Mouse (Mus musculus) stomach, embryonic 14.5 days (tissue): Measurements from ENCODE around the gene Gimap3. TPM values are rescaled to one million over a fixed set of nuclear protein-coding genes. Genes with fewer than 3 reads are reported as not detected.

ENCODE experiments used
- ATAC-seq: fragments of 200-750 bp; cut with Nextera tagmentation; 2 replicates; pipeline ENCODE4 v1.8.0; 2017; ENCODE audit warnings: low read depth, moderate TSS enrichment; ENCODE audit not compliant: insufficient number of reproducible peaks, insufficient read depth, low FRiP score
- H3K27ac ChIP-seq: fragments of 300-500 bp; sonication (generic); 2 replicates; pipeline ENCODE4 v1.5.1; 2014; ENCODE audit warnings: mild to moderate bottlenecking, low read length, moderate library complexity, mixed read lengths
- H3K27me3 ChIP-seq: fragments of 300-500 bp; sonication (generic); 2 replicates; pipeline ENCODE4 v1.6.1; 2014; ENCODE audit warnings: low read length, control low read depth, mixed read lengths; ENCODE audit not compliant: control insufficient read depth, insufficient read depth
- H3K36me3 ChIP-seq: fragments of 300-500 bp; sonication (generic); 2 replicates; pipeline ENCODE4 v1.6.1; 2014; ENCODE audit warnings: mild to moderate bottlenecking, control low read depth, low read length, moderate library complexity, mixed read lengths; ENCODE audit not compliant: control insufficient read depth, insufficient read depth
- H3K4me1 ChIP-seq: fragments of 300-500 bp; sonication (generic); 2 replicates; pipeline ENCODE4 v1.6.1; 2014; ENCODE audit warnings: low read length, control low read depth, mixed read lengths; ENCODE audit not compliant: control insufficient read depth, insufficient read depth
- H3K4me2 ChIP-seq: fragments of 300-500 bp; sonication (generic); replicated peaks from 2 replicates; pipeline ENCODE4 v1.6.1; 2014; ENCODE audit warnings: low read depth, low read length, control low read depth
- H3K4me3 ChIP-seq: fragments of 300-500 bp; sonication (generic); 2 replicates; pipeline ENCODE4 v1.5.1; 2014; ENCODE audit warnings: low read depth, low read length, control low read depth
- H3K9ac ChIP-seq: fragments of 300-500 bp; sonication (generic); replicated peaks from 2 replicates; pipeline ENCODE4 v1.6.1; 2014; ENCODE audit warnings: low read depth, mild to moderate bottlenecking, control low read depth, low read length, moderate library complexity, mixed read lengths
- H3K9me3 ChIP-seq: fragments of 300-500 bp; sonication (generic); 2 replicates; pipeline ENCODE4 v1.6.1; 2016; ENCODE audit warnings: low read depth, low read length, control low read depth; ENCODE audit not compliant: control insufficient read depth
- WGBS: fragments of 180-500 bp; shearing (Covaris S2); extraction: QIAGEN DNeasy Blood & Tissue Kit; methylation state at CpG from one replicate; pipeline ENCODE4 v1.1.7; 2014; 5-methylcytosine and 5-hydroxymethylcytosine counted together
- polyA plus RNA-seq: library from polyadenylated mRNA; unstranded; fragments of >200 nt; fragmentation: Nextera tagmentation; extraction: Ambion mirVana; gene quantifications from 2 replicates; pipeline ENCODE4 v1.2.1, GENCODE M21; 2014

Gimap3 gene
- polyA plus RNA-seq, 1 experiment from 2014 or later, result not detected

DNA sequence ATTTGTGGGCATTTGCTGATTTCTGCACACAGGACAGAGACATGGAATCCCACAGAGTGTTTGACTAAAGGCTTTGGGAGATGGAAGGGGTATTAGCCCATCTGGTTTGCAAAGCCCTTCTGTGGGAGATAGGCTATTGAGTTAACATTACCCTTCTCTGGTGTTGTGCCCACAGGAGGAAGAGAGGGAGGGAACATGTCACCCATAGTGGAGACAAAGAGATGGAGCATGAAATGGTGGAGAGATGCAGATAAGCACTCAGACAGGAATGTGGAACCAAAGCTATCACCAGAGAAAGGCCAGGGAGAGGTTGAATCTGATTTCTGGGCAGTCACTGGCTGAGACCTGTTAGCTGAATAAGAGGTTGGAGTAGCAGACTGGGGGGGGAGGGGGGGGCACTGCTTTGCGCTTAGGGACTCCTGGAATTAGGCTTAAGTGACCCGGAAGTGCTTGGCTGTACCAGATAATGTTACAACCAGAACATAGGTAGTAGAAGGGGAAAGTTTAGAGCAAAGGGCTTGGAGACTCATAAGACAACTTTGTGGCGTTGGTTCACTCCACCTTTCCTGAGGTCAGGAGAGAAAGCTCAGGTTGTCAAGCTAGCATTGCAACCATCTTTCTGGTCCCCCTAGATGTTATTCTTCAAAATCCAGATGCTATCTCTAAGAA lies 30.0 kb downstream of the Gimap3 start:
- H3K4me2 ChIP-seq, result peak overlapping the region; percentile 22
- ATAC-seq, result no peak
- H3K27ac ChIP-seq, result peak overlapping the region; percentile 61
- 61% methylated on average over 3 of the region's 3 CpGs for whole genome bisulfite sequencing
- no peak overlapping the region for H3K4me3 ChIP-seq
- no peaks in the 10 kb centered on the region for H3K9me3 ChIP-seq
- peaks cover 17% of the 10 kb centered on the region for H3K4me1 ChIP-seq
- H3K9ac ChIP-seq, result no peak overlapping the region
- H3K27me3 ChIP-seq, result peaks cover 9% of the 10 kb centered on the region; the same call in 1 of the 2 replicates
- no peaks in the 10 kb centered on the region for H3K36me3 ChIP-seq

DNA sequence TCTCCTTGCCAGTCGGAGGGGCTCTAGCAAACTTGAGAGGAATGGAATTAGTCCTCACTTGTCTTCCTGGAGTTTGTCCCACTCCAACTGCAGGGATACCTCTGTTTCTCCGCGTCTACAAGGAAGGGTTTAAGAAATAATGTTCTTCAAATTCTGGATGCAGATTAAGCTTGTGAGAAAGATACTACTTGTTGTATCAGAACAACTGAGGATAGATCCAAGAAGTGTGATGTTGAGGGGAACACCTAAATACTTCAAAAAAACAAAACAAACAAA lies 30.9 kb downstream of the Gimap3 start:
- no peak overlapping the region for H3K9ac ChIP-seq
- H3K4me2 ChIP-seq, result no peak overlapping the region
- WGBS, result 89% methylated on average over 3 of the region's 3 CpGs
- H3K4me3 ChIP-seq, result no peak overlapping the region; the same call in 1 of the 2 replicates
- H3K27ac ChIP-seq, result no peak overlapping the region
- peaks cover 17% of the 10 kb centered on the region for H3K4me1 ChIP-seq
- H3K27me3 ChIP-seq, result peaks cover 9% of the 10 kb centered on the region; the same call in 1 of the 2 replicates
- no peak for ATAC-seq
- no peaks in the 10 kb centered on the region for H3K9me3 ChIP-seq
- H3K36me3 ChIP-seq, result no peaks in the 10 kb centered on the region

DNA sequence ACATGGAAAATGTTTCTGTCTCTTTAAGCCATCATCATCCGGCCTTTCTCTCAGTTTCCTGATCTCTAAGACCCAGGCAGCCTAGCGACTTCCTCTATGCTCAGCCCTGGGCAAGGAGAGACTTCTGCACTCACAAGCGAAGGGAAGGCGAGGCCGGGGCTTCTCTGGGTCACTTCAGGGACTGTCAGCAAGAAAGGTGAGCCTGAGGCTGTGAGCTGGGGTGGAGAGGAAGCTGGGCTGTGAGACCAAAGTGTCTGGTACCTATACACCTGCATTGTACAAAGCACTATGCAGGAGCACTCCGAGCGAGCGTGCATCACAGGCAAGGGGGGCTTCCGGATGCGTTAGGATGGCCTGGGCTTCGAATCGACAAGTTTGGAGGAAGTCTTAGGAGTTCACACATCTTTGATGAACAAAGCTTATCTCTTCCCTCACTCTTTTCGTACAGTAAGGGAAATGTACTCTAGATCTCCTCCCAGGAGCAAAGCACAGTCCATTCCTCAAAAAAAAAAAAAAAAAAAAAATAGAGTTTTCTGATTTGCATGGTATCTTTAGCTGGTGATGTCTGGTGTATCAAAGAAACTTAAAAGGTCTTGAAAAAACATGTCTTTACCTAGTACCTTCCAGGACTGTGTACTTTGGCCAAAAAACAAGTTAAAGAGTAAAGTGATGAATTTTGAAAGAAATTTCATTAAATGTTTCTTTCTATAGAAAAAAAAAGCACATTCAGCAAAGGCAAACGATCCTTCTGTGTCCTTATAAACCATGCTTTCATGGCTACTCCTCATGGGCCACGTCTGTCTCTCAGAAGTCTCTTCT lies 31.5 kb downstream of the Gimap3 start, which contains the start of gene Gimap1:
Gene Gimap1 (plus strand): TSS at position 94 of the 819 bp plus-strand sequence.
- Histone ChIP-seq H3K27ac (0 out of 2 replicates have a peak within 1 kb of the TSS, but pooled peaks have one; percentile 36), H3K36me3 (no peaks in the 10 kb centered on the region), H3K4me1 (peaks cover 17% of the 10 kb centered on the region), H3K27me3 (peaks cover 9% of the 10 kb centered on the region; the same call in 1 of the 2 replicates), H3K9ac (no peak within 1 kb of the TSS), H3K4me2 (0 out of 2 replicates have a peak within 1 kb of the TSS, but pooled peaks have one; percentile 14), H3K9me3 (no peaks in the 10 kb centered on the region), H3K4me3 (no peak within 1 kb of the TSS; the same call in 1 of the 2 replicates)
- ATAC-seq, result no peak
- WGBS, result 70% methylated on average over 15 of the region's 15 CpGs

DNA sequence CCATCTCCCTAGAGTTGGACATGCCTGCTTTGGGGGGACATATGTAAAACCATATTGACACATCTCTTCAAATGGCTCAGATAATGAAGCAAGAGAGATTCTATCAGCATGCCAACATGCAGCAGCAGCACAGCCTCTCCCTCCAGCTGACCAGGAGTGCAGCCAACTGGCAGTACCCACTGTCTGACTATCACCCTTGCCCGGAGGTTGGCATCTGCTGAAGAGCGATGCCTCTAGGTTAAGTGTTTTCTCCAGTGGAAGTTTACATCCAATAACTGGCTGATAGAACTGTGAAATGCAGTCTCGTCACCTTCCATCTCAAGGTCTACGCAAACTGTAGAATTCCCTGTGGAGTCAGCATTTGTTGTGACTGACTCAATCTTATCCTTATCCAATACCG lies 33.0 kb downstream of the Gimap3 start:
- Histone ChIP-seq H3K27me3 (peaks cover 6% of the 10 kb centered on the region; the same call in 1 of the 2 replicates), H3K4me1 (peaks cover 13% of the 10 kb centered on the region), H3K27ac (no peak overlapping the region), H3K36me3 (no peaks in the 10 kb centered on the region), H3K9me3 (no peaks in the 10 kb centered on the region), H3K4me2 (no peak overlapping the region), H3K4me3 (no peak overlapping the region), H3K9ac (no peak overlapping the region)
- 92% methylated on average over 5 of the region's 5 CpGs for WGBS
- ATAC-seq, result no peak

DNA sequence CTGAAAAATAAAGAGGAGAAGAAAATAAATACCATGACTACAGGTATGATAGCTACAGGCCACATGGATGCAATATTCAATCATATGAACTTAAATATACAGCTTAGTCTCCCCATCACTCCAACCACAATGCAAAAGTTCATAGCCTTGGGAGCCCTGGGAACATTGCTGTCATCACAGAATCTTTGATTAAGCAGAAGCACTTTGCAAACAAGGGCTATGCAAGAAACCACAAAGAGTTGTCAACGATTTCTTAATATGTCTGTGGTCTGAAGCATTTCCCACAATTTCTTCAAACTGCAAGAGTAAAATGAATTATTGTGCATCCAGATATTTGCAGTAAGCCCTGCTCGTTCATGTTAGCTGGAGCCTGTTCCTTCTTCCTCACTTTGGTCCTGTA lies 33.6 kb downstream of the Gimap3 start:
- no peaks in the 10 kb centered on the region for H3K9me3 ChIP-seq
- H3K27me3 ChIP-seq, result peaks cover 2% of the 10 kb centered on the region; the same call in 1 of the 2 replicates

DNA sequence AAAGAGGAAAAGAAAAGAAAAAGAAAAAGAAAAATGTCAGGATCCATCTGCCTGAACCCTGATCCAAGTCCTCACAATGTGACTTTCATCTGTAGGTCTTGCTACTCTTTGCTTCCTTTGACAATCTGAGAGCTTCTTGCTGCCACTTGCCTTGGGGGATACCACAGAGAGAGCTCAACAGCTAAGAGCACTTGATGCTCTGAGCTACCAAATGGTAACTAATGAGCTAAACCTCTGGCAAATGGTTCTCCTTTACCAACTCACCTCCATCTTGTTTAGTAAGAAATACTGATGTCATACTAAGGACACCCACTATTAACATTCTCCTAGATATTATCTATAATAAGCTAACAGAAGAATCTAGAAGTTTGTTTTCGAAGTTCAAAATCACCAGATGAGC lies 37.0 kb downstream of the Gimap3 start:
- ATAC-seq, result no peak
- Histone ChIP-seq H3K4me1 (no peaks in the 10 kb centered on the region), H3K27ac (no peak overlapping the region), H3K9me3 (no peaks in the 10 kb centered on the region), H3K27me3 (no peaks in the 10 kb centered on the region), H3K9ac (no peak overlapping the region), H3K36me3 (no peaks in the 10 kb centered on the region), H3K4me2 (no peak overlapping the region), H3K4me3 (no peak overlapping the region)
- WGBS, result 87% methylated on average over 1 of the region's 1 CpGs

More for the DNA sequence above, 33.6 kb downstream of the Gimap3 start:
- Histone ChIP-seq H3K4me3 (no peak overlapping the region), H3K4me2 (no peak overlapping the region), H3K36me3 (no peaks in the 10 kb centered on the region), H3K9ac (no peak overlapping the region), H3K27ac (no peak overlapping the region), H3K4me1 (peaks cover 7% of the 10 kb centered on the region; the same call in 1 of the 2 replicates)
- WGBS, result 81% methylated on average over 2 of the region's 2 CpGs
- ATAC-seq, result no peak

DNA sequence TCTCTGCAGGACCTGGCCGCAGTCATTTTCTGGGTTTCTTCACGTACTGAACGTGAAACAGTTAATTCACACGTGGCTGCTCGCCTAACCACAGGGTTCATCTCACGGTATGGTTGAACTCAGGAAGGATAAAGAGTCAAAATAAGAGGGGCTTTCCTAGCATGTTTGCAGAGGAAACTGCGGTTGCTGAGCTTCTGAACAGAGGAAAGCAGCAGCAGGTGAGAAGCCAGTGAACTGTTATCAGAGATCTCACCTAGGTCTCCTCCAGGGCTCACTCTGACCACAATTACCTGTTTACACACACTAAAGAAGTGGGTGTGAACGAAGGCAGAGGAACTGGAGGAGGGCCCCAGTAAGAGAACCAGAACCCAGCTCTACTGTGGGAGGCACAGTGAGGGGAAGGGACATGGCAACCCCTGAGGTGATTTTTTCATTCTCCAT lies 37.8 kb downstream of the Gimap3 start:
- Histone ChIP-seq H3K27me3 (no peaks in the 10 kb centered on the region), H3K9ac (no peak overlapping the region), H3K4me1 (no peaks in the 10 kb centered on the region), H3K4me2 (no peak overlapping the region), H3K4me3 (no peak overlapping the region), H3K27ac (no peak overlapping the region), H3K36me3 (no peaks in the 10 kb centered on the region), H3K9me3 (no peaks in the 10 kb centered on the region)
- no peak for ATAC-seq
- WGBS, result 40% methylated on average over 8 of the region's 8 CpGs

DNA sequence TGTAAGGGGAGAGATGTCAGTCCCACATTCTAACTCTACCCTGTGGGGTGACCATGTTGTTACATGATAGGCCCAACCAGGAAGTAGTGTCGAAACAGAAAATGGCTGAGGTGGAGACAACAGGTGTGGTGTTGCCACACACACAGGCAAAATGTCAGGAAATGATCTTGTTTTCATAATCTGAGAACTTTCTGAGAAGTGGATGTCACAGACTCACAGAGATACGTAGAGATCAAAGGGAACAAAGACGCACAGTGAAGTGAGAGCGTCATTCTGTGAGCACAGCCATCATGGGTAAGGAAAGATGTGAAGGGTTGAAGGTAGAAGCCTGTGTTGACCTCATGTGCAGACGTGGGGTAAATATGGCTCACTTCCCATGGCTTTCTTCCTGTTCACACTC lies 42.9 kb downstream of the Gimap3 start:
- Histone ChIP-seq H3K9ac (no peak overlapping the region), H3K4me3 (no peak overlapping the region), H3K36me3 (no peaks in the 10 kb centered on the region), H3K27me3 (no peaks in the 10 kb centered on the region), H3K27ac (no peak overlapping the region), H3K4me1 (0 out of 2 replicates have a peak, but pooled peaks cover 9% of the 10 kb centered on the region), H3K9me3 (no peaks in the 10 kb centered on the region), H3K4me2 (no peak overlapping the region)
- WGBS, result 86% methylated on average over 5 of the region's 5 CpGs
- no peak for ATAC-seq
